Mouse (Mus musculus) ES-E14 (cell line): ENCODE data around the gene Man2b1. TPM values are rescaled to one million over a fixed set of nuclear protein-coding genes. Genes with fewer than 3 reads are reported as not detected.

Source experiments
- DNase-seq: peaks from one replicate; pipeline ENCODE4 v3.0.0-alpha.2; 2013; ENCODE audit warnings: low read depth, low spot score
- H3K27ac ChIP-seq: 2 replicates; pipeline ENCODE4 v1.5.1; 2012; ENCODE audit warnings: low read depth, mild to moderate bottlenecking, low read length, moderate library complexity, mixed read lengths; ENCODE audit not compliant: poor library complexity, insufficient read depth, severe bottlenecking
- H3K36me3 ChIP-seq: 2 replicates; pipeline ENCODE4 v1.6.1; 2012; ENCODE audit warnings: mild to moderate bottlenecking, low read length, moderate library complexity, mixed read lengths; ENCODE audit not compliant: control insufficient read depth, poor library complexity, insufficient read depth, severe bottlenecking
- H3K4me1 ChIP-seq, 2 experiments: fragments of 150-350 bp in 1 of 2; sonication (generic) in 1 of 2; 2 replicates each; pipeline ENCODE4 v1.6.1; 2012; ENCODE audit warnings: low read length in 2 of 2, mild to moderate bottlenecking in 1 of 2, mixed read lengths in 1 of 2; ENCODE audit not compliant: control insufficient read depth in 2 of 2, insufficient read depth in 2 of 2, poor library complexity in 1 of 2
- H3K4me3 ChIP-seq, 2 experiments: fragments of 150-350 bp in 1 of 2; sonication (generic) in 1 of 2; 2 replicates each; pipeline ENCODE4 v1.5.1; 2012; ENCODE audit warnings: low read length in 2 of 2, low read depth in 1 of 2, mild to moderate bottlenecking in 1 of 2, mixed read lengths in 1 of 2; ENCODE audit not compliant: insufficient read depth in 1 of 2, poor library complexity in 1 of 2, severe bottlenecking in 1 of 2
- H3K9ac ChIP-seq: 2 replicates; pipeline ENCODE4 v1.6.1; 2012; ENCODE audit warnings: low read depth, mild to moderate bottlenecking, low read length, mixed read lengths; ENCODE audit not compliant: poor library complexity, insufficient read depth, severe bottlenecking
- H3K9me3 ChIP-seq: fragments of 150-350 bp; sonication (generic); 2 replicates; pipeline ENCODE4 v1.6.1; 2012; ENCODE audit warnings: low read depth, mild to moderate bottlenecking, low read length; ENCODE audit not compliant: control insufficient read depth, insufficient read depth
- CHD2 ChIP-seq: IDR thresholded peaks from 2 replicates; pipeline ENCODE4 v1.6.1; 2014; ENCODE audit warnings: mild to moderate bottlenecking, low read depth, low read length, inconsistent platforms
- HCFC1 ChIP-seq: IDR thresholded peaks from 2 replicates; pipeline ENCODE4 v1.6.1; 2012; ENCODE audit warnings: low read length, inconsistent platforms, borderline replicate concordance; ENCODE audit not compliant: insufficient read depth
- MAFK ChIP-seq: IDR thresholded peaks from 2 replicates; pipeline ENCODE4 v1.6.1; 2014; ENCODE audit warnings: mild to moderate bottlenecking, low read depth, low read length, inconsistent platforms; ENCODE audit not compliant: insufficient read depth
- ZC3H11A ChIP-seq: IDR thresholded peaks from 2 replicates; pipeline ENCODE4 v1.6.1; 2012; ENCODE audit warnings: low read depth, mild to moderate bottlenecking, inconsistent platforms, low read length, borderline replicate concordance
- ZNF384 ChIP-seq: IDR thresholded peaks from 2 replicates; pipeline ENCODE4 v1.6.1; 2012; ENCODE audit warnings: low read depth, low read length, inconsistent platforms
- in situ Hi-C, 2 experiments: fragments of 600-800 bp; cut with MboI; formaldehyde crosslinking; loops; one replicate each; pipeline ENCODE4 v1.15.1; 2025; ENCODE audit warnings: low sequenced_read_pairs in 2 of 2, inconsistent platforms in 1 of 2; ENCODE audit not compliant: unreplicated experiment in 2 of 2
- total RNA-seq: library from RNA; depleted of rRNA; stranded (reverse); fragments of 300-350 nt; gene quantifications from 2 replicates; pipeline ENCODE4 v1.2.3, GENCODE M21; 2012

The Man2b1 gene
- total RNA-seq, 1 experiment = 40.2 TPM

DNA sequence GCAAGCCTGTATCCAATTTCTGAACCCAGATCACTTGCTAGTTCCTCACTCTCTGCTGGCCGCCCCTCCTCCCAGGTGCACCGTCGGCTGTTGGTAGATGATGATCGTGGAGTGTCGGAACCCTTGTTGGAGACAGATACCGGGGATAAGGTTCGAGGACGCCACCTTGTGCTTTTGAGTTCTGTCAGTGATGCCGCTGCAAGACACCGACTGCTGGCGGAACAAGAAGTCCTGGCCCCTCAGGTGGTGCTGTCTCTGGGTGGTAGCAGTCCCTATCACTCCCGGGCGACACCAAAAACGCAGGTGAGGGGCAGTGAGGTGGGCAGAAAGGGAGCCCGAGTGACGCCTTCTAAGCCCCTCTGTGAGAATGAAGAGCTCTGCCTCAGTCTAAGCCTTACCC, 13.1 kb downstream of the Man2b1 start:
- H3K36me3 ChIP-seq = peaks cover 15% of the 10 kb centered on the region; the same call in 1 of the 2 replicates
- DNase-seq = no peak
- no peaks in the 10 kb centered on the region for H3K9me3 ChIP-seq
- no peak overlapping the region for H3K27ac ChIP-seq
- peaks cover 0 to 8% of the 10 kb centered on the region in 2 experiments; a peak in 1 of 4 replicates for H3K4me1 ChIP-seq
- 0 out of 4 replicates have a peak overlapping the region, but pooled peaks of 1 of the 2 experiments have one; percentile 5 for H3K4me3 ChIP-seq
- no peak overlapping the region for H3K9ac ChIP-seq
- TF ChIP-seq ZNF384 (no peak), HCFC1 (no peak), CHD2 (no peak)
- in situ Hi-C loops = no loop called here

DNA sequence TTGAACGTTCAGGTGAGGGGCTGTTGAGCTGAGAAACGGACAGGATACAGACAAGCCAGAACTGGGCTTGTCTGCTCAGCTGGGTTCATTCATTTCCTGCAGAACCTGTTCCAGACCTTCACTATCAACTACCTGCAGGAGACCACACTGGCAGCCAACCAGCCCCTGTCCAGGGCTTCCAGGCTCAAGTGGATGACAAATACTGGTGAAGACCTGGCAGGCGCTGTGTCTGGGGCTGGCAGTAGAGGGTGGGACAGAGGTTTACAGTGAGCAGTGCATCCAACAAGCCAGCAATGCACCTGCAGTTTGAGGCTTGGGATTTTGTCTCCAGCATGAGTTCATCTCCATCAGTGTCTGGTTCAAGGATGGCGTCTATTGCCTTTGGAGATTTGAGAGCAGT, 13.8 kb downstream of the Man2b1 start:
- Histone ChIP-seq H3K9ac (no peak overlapping the region), H3K36me3 (peaks cover 15% of the 10 kb centered on the region; the same call in 1 of the 2 replicates), H3K9me3 (no peaks in the 10 kb centered on the region), H3K4me3 (no peak overlapping the region), H3K4me1 (peaks cover 0 to 4% of the 10 kb centered on the region in 2 experiments; a peak in 1 of 4 replicates), H3K27ac (no peak overlapping the region)
- DNase-seq = no peak
- TF ChIP-seq MAFK = no peak
- no peak for TF ChIP-seq ZNF384
- no peak for TF ChIP-seq HCFC1
- no peak for TF ChIP-seq ZC3H11A
- no peak for TF ChIP-seq CHD2
- in situ Hi-C loops = no loop called here

DNA sequence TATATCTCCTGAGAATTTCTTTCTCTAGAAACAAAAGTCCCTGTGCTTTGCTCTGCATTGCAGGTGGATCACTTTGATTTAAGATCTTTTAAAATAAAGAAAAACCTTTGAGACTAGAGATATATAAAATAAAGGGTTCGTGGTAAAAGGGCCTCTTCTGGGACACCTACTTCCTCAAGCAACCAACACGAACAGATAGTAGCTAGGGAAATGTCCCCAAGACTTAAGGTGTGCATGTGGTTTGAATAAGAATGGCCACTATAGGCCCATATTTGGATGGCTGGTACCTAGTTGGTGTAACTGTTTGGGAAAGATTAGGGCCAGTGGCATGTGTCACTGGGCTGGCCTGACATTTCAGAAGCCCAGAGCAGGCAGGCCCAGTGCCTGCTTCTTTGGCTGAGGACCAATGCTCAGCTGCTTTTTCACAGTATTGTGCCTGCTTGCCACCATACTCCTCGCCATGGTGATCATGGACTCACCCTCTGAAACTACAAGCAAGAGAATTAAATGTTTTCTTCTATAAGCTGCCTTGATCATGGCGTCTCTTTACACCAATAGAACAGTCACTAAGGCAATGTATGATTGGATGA, 17.1 kb downstream of the Man2b1 start:
- Histone ChIP-seq H3K27ac (no peak overlapping the region), H3K9me3 (no peaks in the 10 kb centered on the region), H3K36me3 (peaks cover 5% of the 10 kb centered on the region; the same call in 1 of the 2 replicates), H3K4me1 (0 out of 4 replicates have a peak, but pooled peaks cover 0 to 3% of the 10 kb centered on the region in 2 experiments), H3K4me3 (no peak overlapping the region), H3K9ac (no peak overlapping the region)
- DNase-seq = no peak
- in situ Hi-C loops = no loop called here
- no peak for TF ChIP-seq CHD2
- no peak for TF ChIP-seq ZNF384
- no peak for TF ChIP-seq MAFK
- TF ChIP-seq ZC3H11A = no peak
- no peak for TF ChIP-seq HCFC1

DNA sequence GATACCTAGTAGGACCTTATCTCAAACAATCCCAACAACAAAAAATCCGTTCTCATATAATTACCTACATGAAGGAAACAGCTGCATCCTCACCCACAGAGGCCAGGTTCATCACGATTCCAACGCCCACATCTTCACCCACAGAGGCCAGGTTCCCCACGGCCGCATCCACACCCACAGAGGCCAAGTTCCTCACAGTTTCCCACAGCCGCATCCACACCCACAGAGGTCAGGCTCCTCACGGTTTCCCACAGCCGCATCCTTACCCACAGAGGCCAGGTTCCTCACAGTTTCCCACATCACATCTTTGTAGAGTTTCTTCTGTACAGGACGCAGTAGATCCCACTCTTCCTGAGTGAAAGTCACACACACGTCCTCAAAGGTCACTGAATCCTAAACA, 30.2 kb downstream of the Man2b1 start:
- H3K27ac ChIP-seq = no peak overlapping the region
- H3K9ac ChIP-seq = no peak overlapping the region
- in situ Hi-C loops = no loop called here
- H3K36me3 ChIP-seq = peaks cover 4% of the 10 kb centered on the region; the same call in 1 of the 2 replicates
- H3K9me3 ChIP-seq = no peaks in the 10 kb centered on the region
- no peak overlapping the region for H3K4me3 ChIP-seq
- TF ChIP-seq HCFC1 = no peak
- no peak for TF ChIP-seq MAFK
- TF ChIP-seq CHD2 = no peak
- no peak for TF ChIP-seq ZNF384
- TF ChIP-seq ZC3H11A = no peak
- H3K4me1 ChIP-seq = no peaks in the 10 kb centered on the region
- no peak for DNase-seq

DNA sequence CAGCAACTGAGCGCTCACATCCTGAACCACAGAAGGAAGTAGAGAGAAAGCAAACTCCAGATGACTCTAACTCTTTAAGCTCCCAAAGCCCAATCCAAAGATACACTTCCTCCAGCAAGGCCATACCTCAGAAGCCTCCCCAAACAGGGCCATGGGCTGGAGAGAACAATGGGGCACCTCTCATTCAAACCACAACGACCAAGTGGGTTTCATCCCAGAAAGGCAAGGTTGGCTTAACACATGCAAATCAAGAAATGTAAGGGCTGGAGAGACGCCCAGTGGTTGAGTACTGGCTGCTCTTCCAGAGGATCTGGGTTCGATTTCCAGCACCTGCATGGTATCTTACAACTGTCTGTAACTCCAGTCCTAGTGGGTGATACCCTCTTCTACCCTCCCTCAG, 32.4 kb downstream of the Man2b1 start:
- DNase-seq = no peak
- Histone ChIP-seq H3K36me3 (no peaks in the 10 kb centered on the region), H3K9me3 (no peaks in the 10 kb centered on the region), H3K9ac (no peak overlapping the region), H3K4me1 (no peaks in the 10 kb centered on the region), H3K27ac (no peak overlapping the region), H3K4me3 (no peak overlapping the region)
- in situ Hi-C loops = no loop called here
- no peak for TF ChIP-seq MAFK
- TF ChIP-seq CHD2 = no peak
- no peak for TF ChIP-seq HCFC1
- no peak for TF ChIP-seq ZNF384
